In the genomic region with DNA sequence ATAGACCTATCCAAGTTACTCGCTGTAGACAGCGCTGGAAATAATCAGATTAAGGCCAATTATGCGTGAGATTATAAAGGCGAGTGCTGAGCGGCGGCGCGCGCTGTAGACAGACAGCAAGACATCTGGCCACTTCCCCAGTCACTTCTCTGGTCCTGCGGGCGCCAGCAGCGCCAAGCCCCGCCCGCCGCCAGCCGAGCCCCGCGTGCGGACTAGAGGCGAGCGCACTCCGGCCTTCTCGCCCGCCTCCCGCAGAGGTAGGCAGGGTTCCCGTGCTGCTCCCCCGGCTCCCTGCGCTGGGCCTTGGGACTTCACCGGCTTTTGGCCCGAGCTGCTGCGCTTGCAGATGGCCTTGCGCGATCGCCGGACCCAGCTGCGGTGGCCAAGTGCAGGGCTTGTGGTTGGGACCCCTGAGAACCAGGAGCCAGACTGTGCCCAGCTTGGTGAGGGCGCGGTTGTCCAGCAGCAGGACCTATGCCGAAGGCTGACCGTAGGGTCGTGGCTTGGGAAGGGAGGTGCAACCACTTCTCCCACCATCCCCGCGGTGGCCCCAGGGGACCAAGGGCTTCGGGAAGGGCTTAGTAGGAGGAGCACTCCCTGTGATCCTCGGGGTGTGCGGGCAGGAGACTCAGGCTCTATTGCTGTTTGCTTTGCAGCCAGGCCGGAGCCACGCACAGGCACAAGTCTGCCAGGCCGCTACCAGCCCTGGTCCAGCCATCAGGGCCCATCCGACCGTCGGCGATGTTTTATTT, we compare ENCODE assay signal across 10 mouse cellular contexts. TPM values are rescaled to one million over a fixed set of nuclear protein-coding genes. Genes with fewer than 3 reads are reported as not detected.
DNase-seq lines count a peak whose midpoint lies in the region; ATAC-seq and TF ChIP-seq lines count a peak whose summit lies in the region.
"Had no signal": no experiment of that assay in that cellular context is flagged by ENCODE, and none has a peak within 500 bp of the region (broad histone marks: within the 10 kb centered on the region; RNA-seq: fewer than 3 reads in every experiment).

Gene Prrxl1 (plus strand): TSS at position 118 of the 752 bp plus-strand sequence.

- H3K27ac ChIP-seq in forebrain, postnatal 0 days (ENCODE audit: low read depth, low read length), result no peak within 1 kb of the TSS
- peak within 1 kb of the TSS; percentile 59; the same call in 1 of the 2 replicates for H3K27ac ChIP-seq in midbrain, embryonic 10.5 days (replicated peaks)

- H3K9me3 ChIP-seq in forebrain, postnatal 0 days (ENCODE audit: low read length), result no peaks in the 10 kb centered on the region
- no peaks in the 10 kb centered on the region for H3K9me3 ChIP-seq in midbrain, embryonic 10.5 days (replicated peaks)

- 2% methylated on average over 53 of the region's 53 CpGs for WGBS in forebrain, postnatal 0 days
- WGBS in midbrain, embryonic 10.5 days, result under 1% methylated on average over 53 of the region's 53 CpGs

- DNase-seq in gastrocnemius, postnatal 10 days, result peak; percentile 14
- no peak for DNase-seq in gastrocnemius, postnatal 14 days
- DNase-seq in R1 (ENCODE audit: low read depth, low spot score), result peak; percentile 18
- DNase-seq in forebrain, postnatal 0 days, result peak; percentile 7
- DNase-seq in midbrain, embryonic 10.5 days (ENCODE audit: low spot score), result peak; percentile 68
- DNase-seq in thymus, postnatal 25 days, result no peak
- no peak for DNase-seq in spleen, adult 12 weeks (ENCODE audit: low spot score)
- no peak for DNase-seq in cerebellum, adult 18-20 months

- peaks cover 69% of the 10 kb centered on the region for H3K27me3 ChIP-seq in forebrain, postnatal 0 days (ENCODE audit: insufficient read depth, low read length)
- peaks cover 98% of the 10 kb centered on the region for H3K27me3 ChIP-seq in midbrain, embryonic 10.5 days (ENCODE audit: low read depth, poor library complexity, severe bottlenecking)

- peak within 1 kb of the TSS; percentile 26 for H3K4me3 ChIP-seq in forebrain, postnatal 0 days (ENCODE audit: low read depth, low read length)
- peak within 1 kb of the TSS; percentile 52 for H3K4me3 ChIP-seq in midbrain, embryonic 10.5 days

- no peak for ATAC-seq in forebrain, postnatal 0 days

- TF ChIP-seq CTCF in forebrain, postnatal 0 days (IDR thresholded peaks at IDR 0.05; ENCODE audit: low read depth), result no peak

- peak within 1 kb of the TSS; percentile 47 for H3K4me2 ChIP-seq in forebrain, postnatal 0 days (ENCODE audit: low read depth)

- no peaks in the 10 kb centered on the region for H3K36me3 ChIP-seq in forebrain, postnatal 0 days (ENCODE audit: insufficient read depth)
- H3K36me3 ChIP-seq in midbrain, embryonic 10.5 days, result no peaks in the 10 kb centered on the region

- peaks cover 6% of the 10 kb centered on the region; the same call in 1 of the 2 replicates for H3K4me1 ChIP-seq in forebrain, postnatal 0 days (ENCODE audit: insufficient read depth)
- peaks cover 37% of the 10 kb centered on the region for H3K4me1 ChIP-seq in midbrain, embryonic 10.5 days

- 0 out of 2 replicates have a peak within 1 kb of the TSS, but pooled peaks have one; percentile 6 for H3K9ac ChIP-seq in forebrain, postnatal 0 days

- intact Hi-C loops in gastrocnemius, postnatal 14 days (cut with DNase I; ENCODE audit: low total_unique reads), result loop anchor here (10.0 kb wide), 1 partner anchor 365 kb away; no protein-coding TSS in a partner anchor

RNA-seq across cellular contexts. Expression of gene Prrxl1, which starts in this region (rescaled TPM):
- total RNA-seq in gastrocnemius, postnatal 10 days (2021), result not detected
- total RNA-seq in gastrocnemius, postnatal 14 days (2021), result not detected
- total RNA-seq in forebrain, postnatal 0 days (2014; rRNA removed), result 0.05 and 0.23 TPM in 2 replicates
- 0.10 and 0.13 TPM in 2 replicates for polyA plus RNA-seq in forebrain, postnatal 0 days (2015; fragmentation: Nextera tagmentation; extraction: Ambion mirVana)
- 6.0 and 8.1 TPM in 2 replicates for polyA plus RNA-seq in midbrain, embryonic 10.5 days (2016; fragmentation: Nextera tagmentation; extraction: Ambion mirVana)
- total RNA-seq: CH12.LX had no signal
- polyA plus RNA-seq: small intestine, adult 2 months had no signal

Comparison
In these comparisons a context has a peak if more than half of its experiments do, and no peak if none do; other contexts are left out.
1. Peak in DNase-seq in gastrocnemius, postnatal 10 days; RNA of the gene not detected or under 1 TPM.
2. Peak in DNase-seq, H3K4me3 ChIP-seq, H3K9ac ChIP-seq and H3K4me2 ChIP-seq in forebrain, postnatal 0 days; RNA of the gene not detected or under 1 TPM.
3. DNase-seq: peak in R1 (single experiment) and midbrain, embryonic 10.5 days (single experiment); none in gastrocnemius, postnatal 14 days (single experiment), thymus, postnatal 25 days (single experiment), spleen, adult 12 weeks (single experiment) and cerebellum, adult 18-20 months (0 of 2).